Mouse (Mus musculus): ENCODE measurements at regions not wholly inside any gene's neighbourhood (a gene's known extent, or its start where the extent isn't known, plus 50 kb on each side); places are given as distances from the start of the nearest gene placed in this dataset.
A peak's percentile ranks its signal among the peaks of the same experiment; 100 is the strongest.

GRCm38 (mm10) chr11:65638211-65638610 lies 149.9 kb downstream of the Map2k4 start:
- Histone ChIP-seq H3K9ac (replicated peaks; ENCODE audit: low read depth, low read length) (no peak overlapping the region), H3K27me3 (ENCODE audit: control insufficient read depth, insufficient read depth, low read length) (no peaks in the 10 kb centered on the region), H3K27ac (ENCODE audit: low read depth) (no peak overlapping the region), H3K4me2 (ENCODE audit: low read depth, low read length) (no peak overlapping the region), H3K36me3 (replicated peaks; ENCODE audit: control insufficient read depth, insufficient read depth, low read length) (no peaks in the 10 kb centered on the region), H3K4me1 (ENCODE audit: control insufficient read depth, insufficient read depth) (peaks cover 30% of the 10 kb centered on the region; the same call in 1 of the 2 replicates), H3K9me3 (replicated peaks; ENCODE audit: control insufficient read depth, low read length) (no peaks in the 10 kb centered on the region), H3K4me3 (ENCODE audit: low read depth, low read length) (no peak overlapping the region)
- no peak for DNase-seq (ENCODE audit: low spot score)
- no peak for ATAC-seq (ENCODE audit: insufficient read depth, low read depth)
- WGBS = 67% methylated on average over 2 of the region's 2 CpGs
- no peak for TF ChIP-seq CTCF (IDR thresholded peaks at IDR 0.05; ENCODE audit: low read depth)
- no peak for TF ChIP-seq EP300 (IDR thresholded peaks at IDR 0.05; ENCODE audit: low read depth)

- Histone ChIP-seq H3K4me3 (ENCODE audit: low read depth, low read length) (no peak overlapping the region), H3K4me2 (ENCODE audit: low read depth, low read length) (no peak overlapping the region), H3K9ac (replicated peaks; ENCODE audit: low read depth, low read length) (no peak overlapping the region), H3K27ac (ENCODE audit: low read depth) (no peak overlapping the region), H3K4me1 (ENCODE audit: control insufficient read depth, insufficient read depth) (peaks cover 30% of the 10 kb centered on the region; the same call in 1 of the 2 replicates), H3K9me3 (replicated peaks; ENCODE audit: control insufficient read depth, low read length) (no peaks in the 10 kb centered on the region), H3K36me3 (replicated peaks; ENCODE audit: control insufficient read depth, insufficient read depth, low read length) (no peaks in the 10 kb centered on the region), H3K27me3 (ENCODE audit: control insufficient read depth, insufficient read depth, low read length) (no peaks in the 10 kb centered on the region)
- TF ChIP-seq CTCF (IDR thresholded peaks at IDR 0.05; ENCODE audit: low read depth) (no peak), EP300 (IDR thresholded peaks at IDR 0.05; ENCODE audit: low read depth) (no peak)
- whole genome bisulfite sequencing = 62% methylated on average over 3 of the region's 3 CpGs
- ATAC-seq (ENCODE audit: insufficient read depth, low read depth) (no peak), DNase-seq (ENCODE audit: low spot score) (no peak)
Observed at GRCm38 (mm10) chr11:65637206-65637605, 150.9 kb downstream of the Map2k4 start.

GRCm38 (mm10) chr11:65635307-65635706 lies 152.8 kb downstream of the Map2k4 start:
- peak; percentile 54 for DNase-seq (ENCODE audit: low spot score)
- Histone ChIP-seq H3K36me3 (replicated peaks; ENCODE audit: control insufficient read depth, insufficient read depth, low read length) (no peaks in the 10 kb centered on the region), H3K9ac (replicated peaks; ENCODE audit: low read depth, low read length) (no peak overlapping the region), H3K27me3 (ENCODE audit: control insufficient read depth, insufficient read depth, low read length) (no peaks in the 10 kb centered on the region), H3K4me3 (ENCODE audit: low read depth, low read length) (no peak overlapping the region), H3K27ac (ENCODE audit: low read depth) (peak overlapping the region; percentile 56), H3K4me1 (ENCODE audit: control insufficient read depth, insufficient read depth) (0 out of 2 replicates have a peak, but pooled peaks cover 24% of the 10 kb centered on the region), H3K4me2 (ENCODE audit: low read depth, low read length) (no peak overlapping the region), H3K9me3 (replicated peaks; ENCODE audit: control insufficient read depth, low read length) (no peaks in the 10 kb centered on the region)
- TF ChIP-seq CTCF (IDR thresholded peaks at IDR 0.05; ENCODE audit: low read depth) = no peak
- peak; percentile 77 for TF ChIP-seq EP300 (IDR thresholded peaks at IDR 0.05; ENCODE audit: low read depth)
- WGBS = 12% methylated on average over 4 of the region's 4 CpGs
- ATAC-seq (ENCODE audit: insufficient read depth, low read depth) = peak; percentile 62

GRCm38 (mm10) chr11:65631164-65631563 lies 156.9 kb downstream of the Map2k4 start:
- DNase-seq (ENCODE audit: low spot score) (peak; percentile 70), ATAC-seq (ENCODE audit: insufficient read depth, low read depth) (peak; percentile 61; the same call in 1 of the 2 replicates)
- TF ChIP-seq CTCF (IDR thresholded peaks at IDR 0.05; ENCODE audit: low read depth) (peak; percentile 72), EP300 (IDR thresholded peaks at IDR 0.05; ENCODE audit: low read depth) (no peak)
- no peak overlapping the region for H3K4me3 ChIP-seq (ENCODE audit: low read depth, low read length)
- H3K36me3 ChIP-seq (replicated peaks; ENCODE audit: control insufficient read depth, insufficient read depth, low read length) = no peaks in the 10 kb centered on the region
- H3K27ac ChIP-seq (ENCODE audit: low read depth) = no peak overlapping the region
- no peak overlapping the region for H3K9ac ChIP-seq (replicated peaks; ENCODE audit: low read depth, low read length)
- no peaks in the 10 kb centered on the region for H3K9me3 ChIP-seq (replicated peaks; ENCODE audit: control insufficient read depth, low read length)
- no peak overlapping the region for H3K4me2 ChIP-seq (ENCODE audit: low read depth, low read length)
- WGBS = 34% methylated on average over 3 of the region's 3 CpGs
- 0 out of 2 replicates have a peak, but pooled peaks cover 8% of the 10 kb centered on the region for H3K4me1 ChIP-seq (ENCODE audit: control insufficient read depth, insufficient read depth)
- H3K27me3 ChIP-seq (ENCODE audit: control insufficient read depth, insufficient read depth, low read length) = no peaks in the 10 kb centered on the region

- Histone ChIP-seq H3K27me3 (ENCODE audit: control insufficient read depth, insufficient read depth, low read length) (no peaks in the 10 kb centered on the region), H3K36me3 (replicated peaks; ENCODE audit: control insufficient read depth, insufficient read depth, low read length) (no peaks in the 10 kb centered on the region), H3K9ac (replicated peaks; ENCODE audit: low read depth, low read length) (no peak overlapping the region; the same call in 1 of the 2 replicates), H3K27ac (ENCODE audit: low read depth) (no peak overlapping the region), H3K4me2 (ENCODE audit: low read depth, low read length) (no peak overlapping the region), H3K4me1 (ENCODE audit: control insufficient read depth, insufficient read depth) (0 out of 2 replicates have a peak, but pooled peaks cover 1% of the 10 kb centered on the region), H3K4me3 (ENCODE audit: low read depth, low read length) (no peak overlapping the region), H3K9me3 (replicated peaks; ENCODE audit: control insufficient read depth, low read length) (no peaks in the 10 kb centered on the region)
- WGBS = 66% methylated on average over 1 of the region's 1 CpGs
- ATAC-seq (ENCODE audit: insufficient read depth, low read depth) (no peak), DNase-seq (ENCODE audit: low spot score) (no peak)
- TF ChIP-seq EP300 (IDR thresholded peaks at IDR 0.05; ENCODE audit: low read depth) = no peak
- TF ChIP-seq CTCF (IDR thresholded peaks at IDR 0.05; ENCODE audit: low read depth) = no peak
Observed at GRCm38 (mm10) chr11:65630436-65630835, 157.7 kb downstream of the Map2k4 start.

- H3K4me3 ChIP-seq (ENCODE audit: low read depth, low read length) = no peak overlapping the region
- H3K9me3 ChIP-seq (replicated peaks; ENCODE audit: control insufficient read depth, low read length) = no peaks in the 10 kb centered on the region
- no peak overlapping the region for H3K4me2 ChIP-seq (ENCODE audit: low read depth, low read length)
- H3K36me3 ChIP-seq (replicated peaks; ENCODE audit: control insufficient read depth, insufficient read depth, low read length) = no peaks in the 10 kb centered on the region
- ATAC-seq (ENCODE audit: insufficient read depth, low read depth) = no peak
- 61% methylated on average over 5 of the region's 5 CpGs for WGBS
- H3K27ac ChIP-seq (ENCODE audit: low read depth) = no peak overlapping the region
- H3K9ac ChIP-seq (replicated peaks; ENCODE audit: low read depth, low read length) = no peak overlapping the region
- no peak for DNase-seq (ENCODE audit: low spot score)
- no peaks in the 10 kb centered on the region for H3K4me1 ChIP-seq (ENCODE audit: control insufficient read depth, insufficient read depth)
- H3K27me3 ChIP-seq (ENCODE audit: control insufficient read depth, insufficient read depth, low read length) = no peaks in the 10 kb centered on the region
- TF ChIP-seq CTCF (IDR thresholded peaks at IDR 0.05; ENCODE audit: low read depth) = no peak
- no peak for TF ChIP-seq EP300 (IDR thresholded peaks at IDR 0.05; ENCODE audit: low read depth)
Observed at GRCm38 (mm10) chr11:65629320-65629719, 158.8 kb downstream of the Map2k4 start.
